Comparison of ENCODE assay signal across 14 mouse cellular contexts in genomic region chr3:98074622-98075231, GRCm38 (mm10).
DNase-seq lines count a peak whose midpoint lies in the region; ATAC-seq and TF ChIP-seq lines count a peak whose summit lies in the region.
"Had no signal": no experiment of that assay in that cellular context is flagged by ENCODE, and none has a peak within 500 bp of the region (broad histone marks: within the 10 kb centered on the region; RNA-seq: fewer than 3 reads in every experiment).

No protein-coding gene starts in this region.

- H3K4me2 ChIP-seq in hindbrain, embryonic 12.5 days (replicated peaks), result no peak overlapping the region
- H3K4me2 ChIP-seq in hindbrain, embryonic 16.5 days (ENCODE audit: low read length), result no peak overlapping the region
- H3K4me2 ChIP-seq in heart, embryonic 15.5 days, result no peak overlapping the region

- peak overlapping the region; percentile 40; the same call in 1 of the 2 replicates for H3K27ac ChIP-seq in hindbrain, embryonic 12.5 days
- H3K27ac ChIP-seq in hindbrain, embryonic 16.5 days (ENCODE audit: low read depth, low read length), result no peak overlapping the region
- peak overlapping the region; percentile 15; the same call in 1 of the 2 replicates for H3K27ac ChIP-seq in heart, embryonic 15.5 days
- H3K27ac ChIP-seq in cerebellum, adult 2 months (ENCODE audit: insufficient read depth, low read length), result no peak overlapping the region
- H3K27ac ChIP-seq: forebrain, embryonic 10.5 days had no signal

- TF ChIP-seq POLR2A in cerebellum, adult 2 months (IDR thresholded peaks at IDR 0.05; ENCODE audit: borderline replicate concordance, insufficient read depth, low read length), result no peak

- H3K36me3 ChIP-seq in hindbrain, embryonic 12.5 days, result peaks cover 21% of the 10 kb centered on the region
- no peaks in the 10 kb centered on the region for H3K36me3 ChIP-seq in hindbrain, embryonic 16.5 days (ENCODE audit: control insufficient read depth, insufficient read depth, low read length)
- peaks cover 33% of the 10 kb centered on the region; the same call in 1 of the 2 replicates for H3K36me3 ChIP-seq in heart, embryonic 15.5 days

- 47% methylated on average over 6 of the region's 6 CpGs for WGBS in hindbrain, embryonic 12.5 days
- WGBS in hindbrain, embryonic 16.5 days, result 42% methylated on average over 6 of the region's 6 CpGs
- WGBS in heart, embryonic 15.5 days, result 47% methylated on average over 6 of the region's 6 CpGs
- WGBS in cerebellum, adult 2 months, result 77% methylated on average over 6 of the region's 6 CpGs

- ATAC-seq in hindbrain, embryonic 12.5 days (ENCODE audit: low FRiP score), result peak; percentile 46; the same call in 1 of the 2 replicates
- ATAC-seq in hindbrain, embryonic 16.5 days, result no peak
- ATAC-seq in heart, embryonic 15.5 days (replicated peaks; ENCODE audit: insufficient number of reproducible peaks, insufficient read depth, low FRiP score, low read depth), result 0 out of 2 replicates have a peak, but pooled peaks have one; percentile 25
- ATAC-seq: intestine, embryonic 16.5 days; Patski had no signal

- H3K4me3 ChIP-seq in hindbrain, embryonic 12.5 days, result no peak overlapping the region
- no peak overlapping the region for H3K4me3 ChIP-seq in hindbrain, embryonic 16.5 days (ENCODE audit: low read length)
- no peak overlapping the region for H3K4me3 ChIP-seq in heart, embryonic 15.5 days
- H3K4me3 ChIP-seq in cerebellum, adult 2 months (replicated peaks; ENCODE audit: insufficient read depth, low read depth, low read length), result no peak overlapping the region
- H3K4me3 ChIP-seq: forebrain, embryonic 10.5 days had no signal

- DNase-seq in ZHBTc4 (ENCODE audit: low read depth, low spot score), result peak; percentile 19
- peak; percentile 57 for DNase-seq in kidney, postnatal 14 days
- no peak for DNase-seq in frontal cortex, postnatal 14 days (ENCODE audit: low spot score in 2 of 2)
- DNase-seq in yolk sac, embryonic 10.5 days (ENCODE audit: low spot score), result no peak
- DNase-seq in cerebellum, adult 2 months, result no peak
- DNase-seq: adrenal gland, postnatal 14 days; embryo, embryonic 11 days; right cerebral cortex, postnatal 25 days had no signal

- H3K9me3 ChIP-seq in hindbrain, embryonic 12.5 days (replicated peaks), result no peaks in the 10 kb centered on the region
- H3K9me3 ChIP-seq in hindbrain, embryonic 16.5 days (ENCODE audit: control insufficient read depth, low read length), result no peaks in the 10 kb centered on the region
- H3K9me3 ChIP-seq in heart, embryonic 15.5 days (replicated peaks), result no peaks in the 10 kb centered on the region
- H3K9me3 ChIP-seq: forebrain, embryonic 10.5 days had no signal

- H3K27me3 ChIP-seq in hindbrain, embryonic 12.5 days, result no peaks in the 10 kb centered on the region
- no peaks in the 10 kb centered on the region for H3K27me3 ChIP-seq in hindbrain, embryonic 16.5 days (replicated peaks; ENCODE audit: control insufficient read depth, insufficient read depth, low read length)
- H3K27me3 ChIP-seq in heart, embryonic 15.5 days, result no peaks in the 10 kb centered on the region
- no peaks in the 10 kb centered on the region for H3K27me3 ChIP-seq in cerebellum, adult 2 months (ENCODE audit: control insufficient read depth, insufficient read depth, low read length)
- H3K27me3 ChIP-seq: Patski had no signal

- TF ChIP-seq CTCF in cerebellum, adult 2 months (IDR thresholded peaks at IDR 0.05; ENCODE audit: borderline replicate concordance, insufficient read depth, low read depth, low read length), result no peak

- H3K4me1 ChIP-seq in hindbrain, embryonic 12.5 days, result peaks cover 4% of the 10 kb centered on the region; the same call in 1 of the 2 replicates
- H3K4me1 ChIP-seq in hindbrain, embryonic 16.5 days (ENCODE audit: control insufficient read depth, insufficient read depth, low read depth, low read length), result peaks cover 5% of the 10 kb centered on the region; the same call in 1 of the 2 replicates
- H3K4me1 ChIP-seq in heart, embryonic 15.5 days (replicated peaks), result peaks cover 14% of the 10 kb centered on the region
- no peaks in the 10 kb centered on the region for H3K4me1 ChIP-seq in cerebellum, adult 2 months (ENCODE audit: control insufficient read depth, insufficient read depth, low read length)

- no peak overlapping the region for H3K9ac ChIP-seq in hindbrain, embryonic 12.5 days
- H3K9ac ChIP-seq in hindbrain, embryonic 16.5 days (ENCODE audit: low read depth, low read length), result no peak overlapping the region
- H3K9ac ChIP-seq in heart, embryonic 15.5 days, result no peak overlapping the region

Comparison
In these comparisons a context has a peak if more than half of its experiments do, and no peak if none do; other contexts are left out.
1. H3K27ac ChIP-seq: peak in hindbrain, embryonic 12.5 days (single experiment) and heart, embryonic 15.5 days (single experiment); none in hindbrain, embryonic 16.5 days (single experiment) and cerebellum, adult 2 months (single experiment).
2. DNase-seq: peak in ZHBTc4 (single experiment) and kidney, postnatal 14 days (single experiment); none in frontal cortex, postnatal 14 days (0 of 2), yolk sac, embryonic 10.5 days (single experiment) and cerebellum, adult 2 months (0 of 2).